Mouse (Mus musculus) MEL (cell line): ENCODE data around the gene Ezr.

ENCODE experiments used
- CTCF ChIP-seq, 3 experiments: IDR thresholded peaks in 2 of 3; conservative IDR thresholded peaks in 1 of 3; 2 replicates each; pipeline ENCODE4 v1.5.1; 2011 to 2012; ENCODE audit warnings: low read length in 3 of 3, low read depth in 2 of 3, mild to moderate bottlenecking in 2 of 3, improper control_type of control experiment in 1 of 3, inconsistent platforms in 1 of 3, mixed read lengths in 1 of 3, moderate library complexity in 1 of 3; ENCODE audit not compliant: control insufficient read depth in 1 of 3, insufficient read depth in 1 of 3, poor library complexity in 1 of 3, severe bottlenecking in 1 of 3
- E2F4 ChIP-seq: IDR thresholded peaks from 2 replicates; pipeline ENCODE4 v1.6.1; 2011; ENCODE audit warnings: low read depth, low read length, improper control_type of control experiment, borderline replicate concordance
- EP300 ChIP-seq, 2 experiments: IDR thresholded peaks; 2 replicates each; pipeline ENCODE4 v1.6.1; 2011; ENCODE audit warnings: improper control_type of control experiment in 2 of 2, low read length in 2 of 2, low read depth in 1 of 2, mild to moderate bottlenecking in 1 of 2
- GABPA ChIP-seq: IDR thresholded peaks from 2 replicates; pipeline ENCODE4 v1.6.1; 2012; ENCODE audit warnings: low read depth, mild to moderate bottlenecking, inconsistent platforms, low read length, improper control_type of control experiment, moderate library complexity
- MAFK ChIP-seq: IDR thresholded peaks from 2 replicates; pipeline ENCODE4 v1.6.1; 2011; ENCODE audit warnings: low read depth, mild to moderate bottlenecking, low read length, improper control_type of control experiment, borderline replicate concordance
- MAX ChIP-seq: IDR thresholded peaks from 2 replicates; pipeline ENCODE4 v1.6.1; 2011; ENCODE audit warnings: low read length, improper control_type of control experiment
- MXI1 ChIP-seq: IDR thresholded peaks from 2 replicates; pipeline ENCODE4 v1.6.1; 2011; ENCODE audit warnings: mild to moderate bottlenecking, low read depth, low read length, improper control_type of control experiment
- NELFE ChIP-seq: IDR thresholded peaks from 2 replicates; pipeline ENCODE4 v1.6.1; 2011; ENCODE audit warnings: low read depth, low read length, improper control_type of control experiment
- NRF1 ChIP-seq: IDR thresholded peaks from 2 replicates; pipeline ENCODE4 v1.6.1; 2014; ENCODE audit warnings: low read depth, mild to moderate bottlenecking, inconsistent platforms, low read length, improper control_type of control experiment, moderate library complexity; ENCODE audit not compliant: poor library complexity, insufficient read depth, severe bottlenecking
- POLR2A ChIP-seq, 2 experiments: IDR thresholded peaks; 2 replicates each; pipeline ENCODE4 v1.6.1; 2011 to 2012; ENCODE audit warnings: low read length in 2 of 2, mild to moderate bottlenecking in 2 of 2, control low read depth in 1 of 2, improper control_type of control experiment in 1 of 2, low read depth in 1 of 2, moderate library complexity in 1 of 2; ENCODE audit not compliant: control insufficient read depth in 1 of 2, insufficient read depth in 1 of 2, poor library complexity in 1 of 2
- UBTF ChIP-seq: IDR thresholded peaks from 2 replicates; pipeline ENCODE4 v1.6.1; 2012; ENCODE audit warnings: low read depth, mild to moderate bottlenecking, inconsistent platforms, low read length, improper control_type of control experiment, moderate library complexity, borderline replicate concordance; ENCODE audit not compliant: insufficient read depth
- USF1 ChIP-seq: IDR thresholded peaks from 2 replicates; pipeline ENCODE4 v1.6.1; 2014; ENCODE audit warnings: low read depth, mild to moderate bottlenecking, inconsistent platforms, low read length, improper control_type of control experiment, moderate library complexity
- ZNF384 ChIP-seq: IDR thresholded peaks from 2 replicates; pipeline ENCODE4 v1.6.1; 2012; ENCODE audit warnings: low read depth, mild to moderate bottlenecking, inconsistent platforms, low read length, improper control_type of control experiment

DNA sequence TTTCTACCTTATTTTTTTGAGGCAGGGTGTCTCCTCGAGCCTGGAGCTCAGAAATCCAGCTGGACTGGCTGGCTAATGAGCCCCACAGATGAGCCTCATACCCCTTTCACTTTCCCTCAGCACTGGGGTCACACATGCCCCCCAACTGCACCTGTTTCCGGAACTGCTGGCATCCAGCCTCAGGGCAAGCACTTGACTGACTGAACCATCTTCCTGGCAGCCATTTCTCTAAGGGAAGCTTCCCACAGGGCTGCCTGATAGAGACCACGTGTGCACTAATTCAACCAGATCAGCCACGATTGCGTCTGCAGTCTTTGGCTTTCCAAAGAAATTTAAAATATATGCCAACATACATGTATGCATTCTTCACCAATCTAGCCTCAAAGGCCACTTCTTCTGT, 37.1 kb downstream of the Ezr start:
- no peak for TF ChIP-seq CTCF (IDR thresholded peaks at IDR 0.05 in 2 of 3, conservative IDR thresholded peaks at IDR 0.05 in 1 of 3; ENCODE audit: control insufficient read depth in 1 of 3, insufficient read depth in 1 of 3, low read depth in 2 of 3, low read length in 3 of 3, poor library complexity in 1 of 3, severe bottlenecking in 1 of 3)
- TF ChIP-seq NELFE, result no peak
- TF ChIP-seq MAX, result no peak
- no peak for TF ChIP-seq UBTF
- TF ChIP-seq POLR2A (IDR thresholded peaks at IDR 0.05; ENCODE audit: control insufficient read depth in 1 of 2, insufficient read depth in 1 of 2, low read depth in 1 of 2, low read length in 2 of 2, poor library complexity in 1 of 2), result no peak
- no peak for TF ChIP-seq ZNF384
- no peak for TF ChIP-seq GABPA
- no peak for TF ChIP-seq MXI1
- TF ChIP-seq USF1, result no peak
- no peak for TF ChIP-seq EP300 (IDR thresholded peaks at IDR 0.05; ENCODE audit: low read depth in 1 of 2, low read length in 2 of 2)
- TF ChIP-seq MAFK, result no peak
- TF ChIP-seq E2F4, result no peak
- TF ChIP-seq NRF1, result no peak
